Mouse (Mus musculus) ES-Bruce4 (cell line): ENCODE results near the gene Fam83c. TPM values are rescaled to one million over a fixed set of nuclear protein-coding genes. Genes with fewer than 3 reads are reported as not detected.
A peak's percentile ranks its signal among the peaks of the same experiment; 100 is the strongest.

ENCODE experiments used
- H3K27ac ChIP-seq: 2 replicates; pipeline ENCODE4 v1.5.1; 2012; ENCODE audit warnings: low read length, inconsistent platforms; ENCODE audit not compliant: insufficient read depth
- H3K27me3 ChIP-seq: 2 replicates; pipeline ENCODE4 v1.6.1; 2012; ENCODE audit warnings: mild to moderate bottlenecking, low read length, inconsistent platforms; ENCODE audit not compliant: control insufficient read depth, poor library complexity, insufficient read depth, severe bottlenecking
- H3K36me3 ChIP-seq: 2 replicates; pipeline ENCODE4 v1.6.1; 2012; ENCODE audit warnings: inconsistent platforms, mild to moderate bottlenecking, low read length, moderate library complexity; ENCODE audit not compliant: control insufficient read depth, poor library complexity, insufficient read depth, severe bottlenecking
- H3K4me1 ChIP-seq: one replicate; pipeline ENCODE4 v1.8.1; 2011; ENCODE audit warnings: low read length; ENCODE audit not compliant: control insufficient read depth, insufficient read depth
- H3K4me3 ChIP-seq: 2 replicates; pipeline ENCODE4 v1.5.1; 2011; ENCODE audit warnings: low read depth, mild to moderate bottlenecking, low read length
- H3K9ac ChIP-seq: 2 replicates; pipeline ENCODE4 v1.6.1; 2012; ENCODE audit warnings: low read depth, mild to moderate bottlenecking, inconsistent platforms; ENCODE audit not compliant: poor library complexity, severe bottlenecking
- H3K9me3 ChIP-seq: replicated peaks from 2 replicates; pipeline ENCODE4 v1.6.1; 2012; ENCODE audit warnings: mild to moderate bottlenecking, low read length, inconsistent platforms; ENCODE audit not compliant: control insufficient read depth, poor library complexity, insufficient read depth, severe bottlenecking
- CTCF ChIP-seq: IDR thresholded peaks from one replicate; pipeline ENCODE4 v1.8.1; 2011; ENCODE audit warnings: low read depth, low read length
- EP300 ChIP-seq: IDR thresholded peaks from 2 replicates; pipeline ENCODE4 v1.6.1; 2011; ENCODE audit warnings: low read depth, low read length; ENCODE audit not compliant: insufficient read depth
- POLR2A ChIP-seq: IDR thresholded peaks from one replicate; pipeline ENCODE4 v1.8.1; 2011; ENCODE audit warnings: low read length; ENCODE audit not compliant: insufficient read depth
- polyA plus RNA-seq: library from polyadenylated mRNA; stranded (reverse); fragments of >200 nt; gene quantifications from 2 replicates; pipeline ENCODE4 v1.2.4, GENCODE M21; 2011; ENCODE audit warnings: low read depth; ENCODE audit not compliant: missing spikeins, insufficient read depth, insufficient read length

Fam83c gene
- polyA plus RNA-seq, 1 experiment: 0.30 TPM

- H3K9ac ChIP-seq: no peak overlapping the region
- no peaks in the 10 kb centered on the region for H3K9me3 ChIP-seq
- H3K27ac ChIP-seq: no peak overlapping the region
- no peaks in the 10 kb centered on the region for H3K36me3 ChIP-seq
- no peaks in the 10 kb centered on the region for H3K4me1 ChIP-seq
- H3K4me3 ChIP-seq: no peak overlapping the region
- no peak for TF ChIP-seq POLR2A
- TF ChIP-seq EP300: no peak
- no peak for TF ChIP-seq CTCF
- H3K27me3 ChIP-seq: no peaks in the 10 kb centered on the region
Measured at GRCm38 (mm10) chr2:155807408-155807807, 27.2 kb downstream of the Fam83c start.

GRCm38 (mm10) chr2:155806548-155806947 is 28.1 kb downstream of the Fam83c start:
- Histone ChIP-seq H3K9me3 (no peaks in the 10 kb centered on the region), H3K9ac (no peak overlapping the region), H3K4me1 (no peaks in the 10 kb centered on the region), H3K36me3 (no peaks in the 10 kb centered on the region), H3K4me3 (no peak overlapping the region), H3K27me3 (no peaks in the 10 kb centered on the region), H3K27ac (no peak overlapping the region)
- TF ChIP-seq CTCF (no peak), EP300 (no peak), POLR2A (no peak)

GRCm38 (mm10) chr2:155805925-155806255 is 28.8 kb downstream of the Fam83c start:
- TF ChIP-seq CTCF (no peak), EP300 (no peak), POLR2A (no peak)
- Histone ChIP-seq H3K9ac (no peak overlapping the region), H3K27ac (no peak overlapping the region), H3K4me1 (no peaks in the 10 kb centered on the region), H3K9me3 (no peaks in the 10 kb centered on the region), H3K36me3 (no peaks in the 10 kb centered on the region), H3K27me3 (no peaks in the 10 kb centered on the region), H3K4me3 (no peak overlapping the region)

GRCm38 (mm10) chr2:155805231-155805924 is 29.3 kb downstream of the Fam83c start:
- Histone ChIP-seq H3K9ac (no peak overlapping the region), H3K4me1 (no peaks in the 10 kb centered on the region), H3K36me3 (no peaks in the 10 kb centered on the region), H3K27me3 (no peaks in the 10 kb centered on the region), H3K27ac (no peak overlapping the region), H3K9me3 (no peaks in the 10 kb centered on the region), H3K4me3 (no peak overlapping the region)
- no peak for TF ChIP-seq CTCF
- TF ChIP-seq POLR2A: no peak
- no peak for TF ChIP-seq EP300

- H3K27me3 ChIP-seq: no peaks in the 10 kb centered on the region
- no peaks in the 10 kb centered on the region for H3K36me3 ChIP-seq
- TF ChIP-seq EP300 (no peak), CTCF (no peak), POLR2A (no peak)
- H3K9me3 ChIP-seq: no peaks in the 10 kb centered on the region
- no peaks in the 10 kb centered on the region for H3K4me1 ChIP-seq
- H3K27ac ChIP-seq: no peak overlapping the region
- no peak overlapping the region for H3K4me3 ChIP-seq
- no peak overlapping the region for H3K9ac ChIP-seq
Measured at GRCm38 (mm10) chr2:155804053-155804452, 30.6 kb downstream of the Fam83c start.

GRCm38 (mm10) chr2:155802761-155803160 is 31.9 kb downstream of the Fam83c start:
- TF ChIP-seq EP300 (no peak), POLR2A (no peak), CTCF (peak; percentile 66)
- Histone ChIP-seq H3K4me1 (no peaks in the 10 kb centered on the region), H3K9ac (no peak overlapping the region), H3K36me3 (no peaks in the 10 kb centered on the region), H3K27ac (no peak overlapping the region), H3K4me3 (no peak overlapping the region), H3K27me3 (no peaks in the 10 kb centered on the region), H3K9me3 (no peaks in the 10 kb centered on the region)
